Mouse (Mus musculus) left cerebral cortex, postnatal 10 days (tissue): Measurements from ENCODE around the gene Wasf2. TPM values are rescaled to one million over a fixed set of nuclear protein-coding genes. Genes with fewer than 3 reads are reported as not detected.

Source experiments
- DNase-seq, 2 experiments: peaks; one replicate each; pipeline ENCODE4 v3.0.0; 2021 to 2022; ENCODE audit warnings: low spot score in 2 of 2, mixed read lengths in 1 of 2; ENCODE audit errors: extremely low spot score in 1 of 2
- intact Hi-C: fragments of 180-260 bp; cut with DNase I; formaldehyde crosslinking; loops from one replicate; pipeline ENCODE4 v1.15.1; 2025
- total RNA-seq, 2 experiments: library from RNA; stranded (reverse); gene quantifications; 2 replicates each; pipeline ENCODE4 v1.2.3; 2021

The Wasf2 gene
- total RNA-seq, 2 experiments from 2014 or later = 23.9 to 38.5 TPM

DNA sequence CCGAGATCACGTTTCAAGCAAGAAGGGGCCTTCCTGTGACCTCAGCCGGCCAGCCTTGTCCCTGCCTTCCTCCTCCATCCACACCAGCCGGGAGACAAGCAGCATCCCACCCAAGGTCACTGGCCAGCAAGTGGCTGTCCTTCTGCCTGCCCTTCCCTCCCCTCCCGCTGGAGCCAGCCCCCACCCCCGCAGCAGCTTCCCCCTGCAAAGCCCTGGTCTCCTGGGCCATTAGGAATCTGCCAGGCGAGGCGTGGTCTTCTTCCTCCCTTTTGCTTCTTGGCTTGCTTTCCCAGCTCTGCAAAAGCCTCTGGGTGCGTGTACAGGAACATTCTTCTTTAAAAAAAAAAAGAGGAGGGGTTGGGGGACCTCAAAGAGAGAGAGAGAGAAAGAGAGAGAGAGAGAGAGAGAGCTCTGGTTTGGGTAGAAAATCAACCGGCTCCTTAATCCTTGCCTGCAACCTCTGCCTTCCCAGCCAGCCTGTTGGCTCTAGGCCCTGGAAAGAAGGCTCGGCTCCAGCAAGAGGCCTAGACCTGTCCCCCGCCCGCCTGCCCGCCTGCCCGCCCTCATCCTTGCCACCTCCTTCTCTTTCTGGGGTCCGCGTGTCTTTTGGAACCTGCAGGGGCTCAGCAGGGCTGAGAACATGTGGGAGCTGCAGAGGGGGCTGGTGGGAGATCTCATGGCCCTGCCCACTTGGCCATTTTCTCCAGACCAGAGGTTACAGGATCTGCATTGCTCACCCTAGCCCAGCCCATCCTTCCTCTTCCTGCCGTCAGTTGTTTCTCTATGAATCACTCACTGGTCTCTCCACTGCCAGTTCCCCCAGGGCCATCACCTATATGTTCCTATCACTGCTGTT lies 12.5 kb upstream of the Wasf2 start:
- DNase-seq = peak in 1 of 2 experiments; percentile 85
- intact Hi-C loops = no loop called here

DNA sequence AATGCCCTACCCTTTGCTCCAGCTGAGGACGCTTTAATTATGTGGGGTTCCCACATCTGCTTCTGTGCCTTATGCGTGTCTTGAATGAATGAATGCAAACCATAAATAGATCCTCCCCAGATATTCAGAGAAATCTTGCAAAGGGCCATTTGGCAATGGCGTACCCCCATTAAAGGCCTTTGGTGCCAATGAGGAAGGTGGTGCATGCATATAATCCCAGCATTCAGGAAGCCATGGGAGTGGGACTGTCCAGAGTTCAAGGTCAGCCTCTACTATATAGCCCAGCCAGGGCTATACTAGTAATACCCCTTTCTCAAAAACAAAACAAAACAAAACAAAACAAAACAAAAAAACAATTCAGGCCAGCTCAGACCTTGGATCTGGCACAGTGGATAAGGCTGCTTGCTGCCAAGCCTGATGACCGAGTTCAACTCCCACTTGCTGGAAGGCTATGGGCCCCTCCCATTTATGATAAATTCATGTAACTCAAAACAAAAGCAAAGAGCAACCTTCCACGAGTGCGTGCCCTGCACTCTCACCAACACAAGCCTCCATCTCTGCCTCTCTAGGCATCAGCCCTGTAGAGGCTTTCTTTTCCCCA lies 11.4 kb upstream of the Wasf2 start:
- no peak for DNase-seq
- intact Hi-C loops = no loop called here

DNA sequence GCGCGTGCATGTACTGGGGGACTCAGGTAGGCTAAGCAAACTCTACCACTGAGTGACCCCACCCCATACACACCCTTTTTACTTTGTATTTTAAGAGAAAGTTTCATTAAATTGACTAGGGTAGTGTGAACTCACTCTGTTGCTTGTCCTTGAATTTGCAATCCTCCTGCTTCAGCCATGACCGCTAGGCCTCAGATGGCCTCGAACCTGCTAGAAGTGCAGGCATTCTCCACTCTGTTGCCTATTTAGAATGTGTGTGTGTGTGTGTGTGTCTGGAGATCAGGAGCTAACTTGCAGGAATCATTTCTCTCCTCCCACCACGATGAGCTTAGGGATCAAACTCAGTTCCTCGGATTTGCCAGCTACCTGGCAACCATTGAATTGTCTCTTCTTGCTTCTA lies 10.7 kb upstream of the Wasf2 start:
- DNase-seq = no peak
- intact Hi-C loops = no loop called here

DNA sequence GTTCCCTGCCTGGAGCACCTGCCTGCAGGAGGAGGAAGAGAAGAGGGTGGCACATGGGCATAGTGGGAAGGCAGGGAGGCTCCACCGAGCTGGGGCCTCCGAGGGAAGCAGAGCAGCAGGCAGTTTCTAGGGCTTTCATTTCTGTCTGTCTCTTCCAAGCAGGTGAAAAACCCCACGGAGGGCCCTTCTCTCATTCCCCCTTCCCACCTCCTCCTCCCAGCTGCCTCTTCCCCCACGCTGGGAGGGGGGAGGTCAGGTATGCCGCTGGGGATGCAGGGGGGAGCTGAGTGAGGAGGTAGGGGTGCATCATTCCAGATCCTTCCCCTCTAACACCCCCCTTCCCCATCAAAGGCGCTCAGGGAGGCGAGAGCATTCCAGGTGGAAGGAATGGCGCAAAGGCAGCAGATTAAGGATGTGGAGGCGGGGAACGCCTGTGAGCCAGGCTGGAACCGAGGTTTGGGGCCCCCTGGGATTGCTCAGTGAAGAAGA lies 9.4 kb upstream of the Wasf2 start:
- intact Hi-C loops = no loop called here
- peak in 1 of 2 experiments; percentile 52 for DNase-seq

DNA sequence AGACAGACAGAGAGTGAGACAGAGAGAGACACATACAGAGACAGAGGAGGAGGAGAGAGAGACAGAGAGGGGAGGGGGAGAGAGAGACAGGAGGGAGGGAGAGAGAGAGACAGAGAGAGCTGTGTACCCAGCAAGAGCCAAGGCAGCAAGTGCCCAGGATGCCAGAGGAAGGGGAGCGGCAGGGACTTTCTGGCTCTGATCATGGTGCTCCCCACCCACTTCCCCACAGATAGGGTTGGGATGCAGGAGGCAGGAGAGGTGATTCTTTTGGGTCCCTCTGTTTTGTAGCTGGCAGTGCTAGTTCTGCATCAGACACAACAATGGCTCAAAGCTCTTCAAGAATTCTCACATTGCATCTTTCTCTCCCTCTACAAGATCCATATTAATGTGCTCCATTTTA lies 8.9 kb upstream of the Wasf2 start:
- intact Hi-C loops = no loop called here
- DNase-seq = no peak

DNA sequence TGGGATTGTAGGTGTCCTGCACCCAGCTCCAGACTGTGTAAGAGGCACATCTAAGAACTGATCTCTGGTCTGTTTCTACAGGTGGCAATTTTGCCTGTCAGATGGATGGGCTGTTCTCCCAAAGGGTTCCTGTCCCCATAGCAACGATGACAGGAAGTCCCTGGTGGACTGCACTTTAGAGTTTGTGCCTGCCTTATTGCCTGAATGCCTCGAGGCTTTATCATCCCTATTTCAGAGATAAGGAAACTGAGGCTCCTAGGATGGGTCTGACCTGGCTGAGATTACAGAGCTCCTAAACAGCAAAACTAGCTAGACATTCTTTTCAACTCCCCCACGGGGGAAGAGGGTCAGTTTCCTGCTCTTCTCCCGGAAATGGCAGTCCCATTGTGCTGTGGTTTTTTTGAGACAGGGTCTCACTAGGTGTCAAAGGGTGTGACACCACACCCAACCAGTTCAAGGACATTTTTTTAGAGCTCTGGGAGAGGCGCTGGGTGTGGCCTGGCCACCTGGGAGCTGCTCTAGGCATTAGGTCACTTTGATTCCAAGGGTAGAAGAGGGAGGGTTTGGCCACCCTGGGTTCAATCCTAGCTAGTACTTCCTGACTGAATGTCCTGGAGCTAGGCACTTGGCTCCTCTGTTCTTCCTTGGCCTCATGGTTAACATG lies 8.2 kb upstream of the Wasf2 start:
- no peak for DNase-seq
- intact Hi-C loops = no loop called here

DNA sequence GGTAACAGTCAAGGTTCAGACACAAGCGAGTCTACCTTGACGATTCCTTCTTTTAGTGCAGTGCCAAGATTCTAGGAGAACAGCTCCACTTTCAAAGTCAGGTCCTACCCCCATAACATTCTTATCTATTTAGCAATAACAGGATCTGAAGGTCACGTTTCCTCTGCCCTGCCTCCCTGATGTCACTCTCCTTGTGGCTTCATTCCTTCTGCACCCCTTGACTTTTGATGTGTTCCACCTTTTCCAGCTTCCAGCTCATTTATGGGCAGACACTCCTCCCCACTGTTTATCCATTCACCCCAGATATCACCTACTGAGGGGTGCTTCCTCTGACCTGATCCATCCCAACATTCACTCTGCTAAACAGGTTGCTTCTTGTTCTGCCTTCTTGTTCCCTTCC lies 3.2 kb upstream of the Wasf2 start:
- DNase-seq = no peak
- intact Hi-C loops = no loop called here

DNA sequence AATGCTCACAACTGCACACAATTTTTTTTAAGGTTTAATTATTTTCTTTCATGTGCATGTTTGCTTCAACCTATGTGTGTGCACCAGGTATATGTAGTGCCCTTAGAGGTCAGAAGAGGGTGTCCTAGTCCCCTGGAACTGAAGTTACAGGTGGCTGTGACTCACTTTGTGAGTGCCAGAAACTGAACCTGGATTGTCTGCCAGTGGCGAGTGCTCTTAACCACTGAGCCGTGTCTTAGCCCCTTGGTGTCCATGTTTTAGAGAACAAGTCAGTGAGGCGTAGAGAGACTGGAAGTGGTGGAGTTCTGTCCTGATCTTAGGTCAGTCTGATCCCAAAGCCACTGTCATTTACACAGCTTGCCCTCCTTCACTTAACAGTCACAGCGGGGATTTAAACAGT lies 2.4 kb upstream of the Wasf2 start:
- intact Hi-C loops = no loop called here

DNA sequence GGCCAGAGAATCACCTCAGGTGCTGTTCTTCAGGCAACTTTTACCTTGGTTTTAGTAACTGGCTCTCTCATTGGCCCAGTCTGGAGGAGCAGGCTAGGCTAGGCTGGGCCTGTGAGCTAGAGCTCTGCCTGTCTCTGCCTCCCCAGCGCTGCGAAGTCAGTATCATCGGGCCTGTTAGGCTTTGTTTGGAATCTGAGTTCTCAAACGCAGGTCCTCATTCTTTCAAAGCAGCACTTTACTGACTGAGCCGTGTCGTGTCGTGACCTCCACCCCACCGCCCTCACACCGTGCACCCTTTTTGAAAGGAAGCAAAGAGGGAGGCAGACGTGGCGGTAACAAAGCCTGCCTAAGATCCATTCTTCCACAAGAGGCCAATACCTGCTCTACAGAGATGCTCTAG lies 914 bp upstream of the Wasf2 start:
- no peak for DNase-seq
- intact Hi-C loops = no loop called here

More for the DNA sequence above, 2.4 kb upstream of the Wasf2 start:
- DNase-seq = no peak

DNA sequence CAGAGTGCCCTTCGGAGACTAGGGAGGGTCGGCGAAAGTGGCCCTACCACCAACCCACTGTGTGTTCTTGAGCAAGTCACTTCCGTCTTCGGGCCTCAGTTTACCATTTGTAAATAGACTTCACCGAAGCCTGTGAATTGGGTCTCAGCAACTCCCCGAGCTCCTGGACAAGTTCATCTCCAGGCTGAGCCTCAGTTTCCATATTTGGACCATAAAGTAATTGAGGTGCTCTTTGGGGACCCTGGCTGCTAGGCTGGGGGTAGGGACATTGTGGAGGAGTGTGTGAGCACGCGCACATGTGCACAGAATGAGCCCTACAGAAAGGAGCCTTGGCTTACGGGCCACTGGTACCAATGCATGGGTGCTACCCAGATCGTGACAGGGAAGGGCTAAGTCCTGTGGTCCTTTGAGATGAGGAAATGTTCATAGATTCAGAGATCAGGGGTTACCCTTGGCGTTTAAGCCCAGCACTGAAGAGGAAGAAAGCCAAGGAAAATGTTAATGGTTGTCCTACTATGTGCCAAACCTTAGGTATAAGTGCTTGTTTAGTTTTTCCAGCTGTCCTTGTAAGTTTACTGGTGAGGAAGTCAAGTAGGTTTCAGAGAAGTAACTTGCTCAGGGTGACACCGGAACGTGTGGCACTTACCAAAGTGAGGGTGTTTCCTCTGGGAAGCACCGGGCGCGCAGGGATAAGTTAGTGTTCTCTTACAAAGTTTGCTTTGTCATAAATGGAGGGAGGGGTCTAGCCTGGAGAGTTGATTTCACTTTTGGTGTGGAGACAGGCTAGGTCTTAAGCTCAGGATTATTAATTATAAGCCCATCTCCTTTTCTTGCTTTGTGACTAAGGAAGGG lies 811 bp downstream of the Wasf2 start:
- no peak for DNase-seq
- intact Hi-C loops = loop anchor here (5.0 kb wide), 1 partner anchor 36 kb away; no protein-coding TSS in a partner anchor

DNA sequence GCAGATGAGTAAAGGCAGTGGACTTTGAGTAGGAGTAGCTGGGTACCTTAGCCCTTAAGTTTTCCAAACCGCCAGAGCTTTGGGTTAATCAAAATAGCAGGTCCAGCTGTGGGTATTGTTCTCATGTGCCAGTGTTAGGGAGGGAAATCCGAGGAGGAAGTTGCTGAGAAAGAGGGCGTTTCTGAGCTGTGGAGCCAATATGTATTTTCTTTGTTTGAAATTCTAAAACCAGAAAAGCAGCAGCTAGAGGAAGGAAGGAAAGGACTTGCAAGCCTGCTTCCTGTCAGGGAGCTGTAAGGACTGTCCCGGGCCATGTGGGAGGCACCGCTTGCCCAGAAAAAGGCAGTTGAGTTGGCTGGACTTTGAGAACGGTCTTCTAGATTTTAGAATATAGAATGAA lies 1.7 kb downstream of the Wasf2 start:
- intact Hi-C loops = loop anchor here (5.0 kb wide), 1 partner anchor 35 kb away; no protein-coding TSS in a partner anchor

DNA sequence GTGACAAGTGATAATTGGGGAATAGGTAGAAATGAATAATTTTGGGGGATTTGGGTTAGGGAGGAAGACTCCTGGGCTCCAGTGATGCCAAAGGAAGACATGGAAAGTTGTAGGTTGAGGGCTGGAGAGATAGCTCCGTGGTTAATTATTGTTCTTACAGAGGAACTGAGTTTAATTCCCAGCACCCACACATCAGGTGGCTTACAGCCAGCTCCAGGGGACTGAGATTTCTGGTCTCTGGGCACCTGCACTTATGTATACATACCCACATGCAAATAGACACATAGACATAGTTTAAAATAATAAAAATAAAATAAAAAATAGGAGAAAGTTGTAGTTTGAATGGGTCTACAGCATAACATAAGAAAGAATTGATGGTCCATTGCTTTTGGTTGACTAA lies 6.6 kb downstream of the Wasf2 start:
- no peak for DNase-seq
- intact Hi-C loops = no loop called here

More for the DNA sequence above, 1.7 kb downstream of the Wasf2 start:
- peak in 1 of 2 experiments; percentile 62 for DNase-seq

DNA sequence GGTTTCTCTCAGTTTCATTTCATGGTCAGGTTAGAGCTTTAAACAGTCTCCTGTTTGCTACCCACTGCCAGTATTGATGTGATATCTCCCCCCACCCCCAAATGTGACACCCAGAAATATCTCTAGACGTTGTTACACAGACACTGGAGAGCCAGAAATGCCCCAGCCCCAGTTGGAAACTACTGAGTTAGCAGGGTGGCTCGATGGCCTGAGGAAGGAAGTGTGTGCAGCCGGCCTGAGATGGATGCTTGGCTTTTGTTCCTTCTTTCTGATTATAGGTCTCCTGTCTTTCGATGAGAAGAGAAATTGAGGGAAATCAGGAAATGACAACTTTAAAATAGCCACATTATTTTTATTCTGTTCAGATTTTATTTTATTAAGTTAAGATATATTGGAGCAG lies 8.7 kb downstream of the Wasf2 start:
- intact Hi-C loops = no loop called here
- no peak for DNase-seq

DNA sequence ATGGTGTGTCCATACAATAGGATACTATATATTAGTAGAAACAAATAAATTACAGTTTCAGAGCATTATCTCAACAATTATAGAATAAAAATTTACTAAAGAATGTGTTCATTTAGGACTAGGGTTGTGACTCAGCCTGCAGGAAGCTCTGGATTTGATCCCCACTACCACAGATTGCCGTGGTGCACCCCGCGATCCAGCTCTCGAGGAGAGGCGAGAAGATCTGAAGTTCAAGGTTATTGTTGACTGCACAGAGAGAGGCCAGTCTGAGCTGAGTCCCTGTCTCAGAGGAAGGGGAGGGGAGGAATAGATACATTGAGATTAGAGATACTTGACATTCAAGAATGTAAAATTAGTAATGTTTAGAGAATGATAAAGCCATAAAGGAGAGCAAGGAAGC lies 24.7 kb downstream of the Wasf2 start:
- no peak for DNase-seq
- intact Hi-C loops = no loop called here

DNA sequence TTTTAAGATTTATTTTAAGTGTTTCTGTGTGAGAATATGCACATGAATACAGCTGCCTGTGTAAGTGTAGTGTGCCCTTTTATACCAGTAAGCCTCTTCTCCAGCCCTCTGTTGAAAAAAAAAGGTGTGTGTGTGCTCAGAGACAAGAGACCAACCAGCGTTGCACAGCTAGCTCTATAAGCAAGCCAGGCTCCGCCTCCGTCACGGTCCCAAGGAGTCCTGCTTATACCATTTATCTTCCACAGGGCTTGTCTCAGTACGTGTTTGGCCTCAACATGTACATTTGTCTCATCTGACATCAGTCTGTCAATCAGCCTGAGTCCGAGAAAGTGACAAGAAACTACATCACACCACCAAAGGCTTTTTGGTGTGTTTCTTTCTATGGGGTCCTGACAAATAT lies 25.4 kb downstream of the Wasf2 start:
- no peak for DNase-seq
- intact Hi-C loops = no loop called here

DNA sequence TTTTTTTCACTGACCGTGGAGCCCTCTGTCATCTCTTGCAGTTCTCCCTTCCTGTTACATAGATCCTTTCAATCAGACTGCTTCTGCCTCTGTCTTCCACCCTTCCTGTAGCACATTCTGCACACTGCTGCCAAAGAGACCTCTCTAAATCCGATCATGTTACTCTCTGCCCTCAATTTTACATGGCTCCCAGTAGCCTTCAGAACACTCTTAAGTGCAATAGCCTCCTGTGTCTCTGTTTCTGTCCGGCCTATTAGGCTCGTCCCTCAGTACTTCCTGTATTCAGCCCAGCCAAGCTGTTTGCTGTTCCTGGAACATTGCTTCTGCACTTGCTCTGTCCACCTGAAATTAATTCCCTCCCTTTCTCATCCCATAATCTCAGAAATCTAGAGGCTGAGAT lies 26.1 kb downstream of the Wasf2 start:
- intact Hi-C loops = no loop called here
- no peak for DNase-seq

DNA sequence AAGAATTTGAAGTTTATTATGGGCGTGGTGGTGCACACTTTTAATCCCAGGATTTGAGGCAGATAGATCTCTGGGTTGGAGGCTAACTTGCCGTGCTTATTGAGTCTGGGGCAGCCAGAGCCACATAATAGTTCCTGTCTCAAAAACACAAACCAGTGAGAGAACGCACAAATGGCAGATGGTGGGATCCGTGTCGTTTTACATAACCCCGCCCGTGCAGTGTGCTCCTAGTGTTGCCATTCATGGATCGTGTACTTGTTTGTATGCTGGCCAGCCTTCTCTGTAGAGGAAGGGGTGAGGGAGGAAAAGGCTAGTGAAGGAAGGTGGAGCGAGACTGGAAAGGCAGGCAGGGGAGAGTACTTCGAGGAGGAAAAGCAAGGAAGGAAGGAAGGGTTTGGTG lies 26.5 kb downstream of the Wasf2 start:
- intact Hi-C loops = no loop called here
- DNase-seq = no peak

DNA sequence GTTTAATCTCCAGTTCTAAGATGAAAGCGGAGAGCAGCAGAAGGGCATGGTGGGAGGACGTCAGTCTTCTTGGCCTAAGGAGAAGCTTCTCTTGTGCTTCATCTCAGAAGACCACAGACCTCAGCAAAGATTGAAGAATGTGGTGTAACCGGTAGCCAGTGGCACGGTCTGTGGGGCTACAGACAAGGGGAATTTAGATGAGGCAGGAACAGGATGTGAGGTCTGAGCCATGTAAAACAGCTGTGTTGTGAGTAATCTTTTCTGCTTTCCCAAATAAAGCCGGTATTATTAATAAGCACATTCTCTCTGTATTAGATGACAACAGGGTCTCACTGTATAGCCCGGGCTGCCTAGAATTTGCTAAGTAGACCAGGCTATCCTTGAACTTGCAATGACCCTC lies 28.8 kb downstream of the Wasf2 start:
- intact Hi-C loops = no loop called here

DNA sequence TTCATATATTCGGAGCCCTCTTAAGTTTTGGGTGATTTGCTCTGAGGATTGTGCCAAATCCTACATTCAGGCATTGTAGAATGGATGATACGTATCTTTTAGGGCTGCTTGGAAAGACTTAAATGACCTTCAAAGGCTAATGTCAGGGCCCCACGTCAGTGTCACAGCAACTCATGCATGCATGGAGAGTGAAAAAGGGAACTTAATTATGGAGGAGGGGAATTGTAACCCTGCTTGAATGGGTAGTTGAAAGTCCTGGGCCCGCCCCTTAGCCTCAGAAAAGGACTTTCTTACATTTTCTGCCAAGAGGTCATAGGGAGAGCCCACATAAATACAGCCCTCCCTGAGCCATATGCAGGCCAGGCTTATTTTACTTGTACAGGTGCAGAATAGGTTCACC lies 29.3 kb downstream of the Wasf2 start:
- intact Hi-C loops = no loop called here
- no peak for DNase-seq

More for the DNA sequence above, 28.8 kb downstream of the Wasf2 start:
- no peak for DNase-seq
